Mouse (Mus musculus) spleen, postnatal 10 days (tissue): ENCODE data around the gene Adra1b.

Source experiments
- DNase-seq, 2 experiments: peaks; one replicate each; pipeline ENCODE4 v3.0.0; 2021 to 2022; ENCODE audit warnings: low spot score in 2 of 2

Gene Adra1b

GRCm38 (mm10) chr11:43901051-43901654 lies at the start of gene Adra1b:
Adra1b (minus strand) TSS chr11:43901210.
- no peak for DNase-seq

GRCm38 (mm10) chr11:43950274-43950673 lies 49.3 kb upstream of the Adra1b start:
- no peak for DNase-seq

DNA sequence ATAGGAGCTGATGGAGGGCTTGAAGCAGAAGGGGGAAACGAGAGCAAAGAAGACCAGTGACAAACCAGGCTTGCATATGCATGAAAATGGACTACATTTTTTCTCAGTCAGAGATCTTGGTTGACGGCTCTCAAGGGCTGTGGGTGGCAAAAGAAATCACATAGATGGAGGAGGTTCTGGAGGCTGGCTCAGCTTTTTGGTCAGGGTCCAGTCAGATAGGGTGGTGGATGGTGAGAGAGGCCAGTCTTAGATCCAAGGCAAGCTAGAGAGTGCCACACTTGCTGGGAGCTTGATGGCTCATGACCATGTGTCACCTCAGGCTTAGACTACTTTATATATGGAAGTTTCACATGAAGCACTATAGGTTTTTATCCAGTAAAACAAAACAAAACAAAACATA lies 42.8 kb upstream of the Adra1b start:
- DNase-seq = no peak

- no peak for DNase-seq
Measured at GRCm38 (mm10) chr11:43943167-43943566, 42.2 kb upstream of the Adra1b start.

DNA sequence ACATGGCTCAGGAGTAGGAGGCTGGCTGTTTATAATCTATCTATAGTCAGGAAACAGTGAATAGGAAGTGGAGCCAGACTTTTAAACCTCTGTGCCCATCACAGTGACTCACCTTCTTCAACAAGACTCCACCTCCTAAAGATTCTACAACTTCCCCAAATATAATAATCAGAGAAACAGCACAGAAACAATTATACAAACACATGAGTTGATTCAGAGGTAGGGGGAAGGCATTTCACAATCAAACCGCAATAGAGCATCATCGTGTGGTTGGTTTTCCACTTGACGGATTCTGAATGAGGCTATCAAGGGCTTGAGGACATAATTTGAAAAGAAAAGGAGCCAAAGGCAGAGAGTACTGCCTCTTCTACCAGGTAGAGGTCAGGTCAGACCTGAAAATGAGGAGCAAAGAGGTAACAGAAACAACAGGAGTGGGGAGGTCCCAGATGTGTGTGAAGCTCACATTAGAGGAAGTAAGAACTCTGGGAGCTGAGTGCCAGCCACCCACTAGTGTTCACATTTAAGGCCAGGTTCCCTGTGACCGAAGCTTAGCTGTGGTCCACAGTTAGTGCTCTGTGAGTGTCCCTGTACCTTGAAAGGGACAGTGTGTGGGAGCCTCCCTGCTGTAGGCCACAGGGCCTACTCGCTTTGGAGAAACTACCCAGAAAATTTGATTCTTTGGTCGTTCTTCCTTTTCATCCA lies 39.6 kb upstream of the Adra1b start:
- no peak for DNase-seq

DNA sequence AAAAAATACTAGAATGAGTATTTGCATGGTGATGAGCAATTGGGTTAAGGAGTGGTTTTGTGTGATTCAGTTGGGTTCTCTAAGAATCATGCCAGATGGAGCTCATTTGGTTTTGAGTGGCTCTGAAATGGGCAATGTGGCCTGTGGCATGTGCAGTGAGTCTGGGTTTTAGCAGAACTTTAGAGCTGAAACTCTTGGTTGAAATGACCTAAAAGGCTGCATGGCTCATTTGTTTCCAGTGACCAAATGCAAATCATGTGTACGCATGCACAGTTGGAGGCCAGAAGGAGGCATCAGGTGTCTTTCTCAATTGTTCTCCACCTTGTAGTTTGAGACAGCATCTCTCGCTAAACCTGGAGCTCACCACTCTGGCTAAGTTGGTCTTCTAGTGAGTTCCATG lies 35.0 kb upstream of the Adra1b start:
- no peak for DNase-seq

- DNase-seq = no peak
Measured at GRCm38 (mm10) chr11:43933480-43933879, 32.5 kb upstream of the Adra1b start.

- no peak for DNase-seq
Measured at GRCm38 (mm10) chr11:43933000-43933399, 32.0 kb upstream of the Adra1b start.

DNA sequence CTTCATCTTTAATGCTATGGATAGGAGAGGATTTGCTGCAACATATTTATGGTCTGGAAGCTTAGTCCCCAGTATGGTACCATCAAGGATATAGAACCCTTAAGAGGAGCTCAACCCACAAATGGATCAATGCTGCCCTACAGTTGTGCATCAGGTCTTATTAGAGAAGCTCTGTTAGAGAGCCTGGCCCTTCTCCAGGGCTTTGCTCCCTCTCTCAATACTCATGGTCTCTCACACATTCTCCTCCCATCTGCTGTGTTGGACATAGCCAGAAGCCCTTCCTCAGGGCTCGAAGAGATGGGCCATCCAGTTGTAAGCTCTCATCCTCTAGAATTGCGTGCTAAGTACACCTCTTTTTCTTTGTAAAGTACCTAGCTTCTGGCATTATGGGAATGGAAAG lies 29.2 kb upstream of the Adra1b start:
- no peak for DNase-seq

GRCm38 (mm10) chr11:43929706-43930105 lies 28.7 kb upstream of the Adra1b start:
- no peak for DNase-seq

GRCm38 (mm10) chr11:43929178-43929577 lies 28.2 kb upstream of the Adra1b start:
- DNase-seq = no peak

DNA sequence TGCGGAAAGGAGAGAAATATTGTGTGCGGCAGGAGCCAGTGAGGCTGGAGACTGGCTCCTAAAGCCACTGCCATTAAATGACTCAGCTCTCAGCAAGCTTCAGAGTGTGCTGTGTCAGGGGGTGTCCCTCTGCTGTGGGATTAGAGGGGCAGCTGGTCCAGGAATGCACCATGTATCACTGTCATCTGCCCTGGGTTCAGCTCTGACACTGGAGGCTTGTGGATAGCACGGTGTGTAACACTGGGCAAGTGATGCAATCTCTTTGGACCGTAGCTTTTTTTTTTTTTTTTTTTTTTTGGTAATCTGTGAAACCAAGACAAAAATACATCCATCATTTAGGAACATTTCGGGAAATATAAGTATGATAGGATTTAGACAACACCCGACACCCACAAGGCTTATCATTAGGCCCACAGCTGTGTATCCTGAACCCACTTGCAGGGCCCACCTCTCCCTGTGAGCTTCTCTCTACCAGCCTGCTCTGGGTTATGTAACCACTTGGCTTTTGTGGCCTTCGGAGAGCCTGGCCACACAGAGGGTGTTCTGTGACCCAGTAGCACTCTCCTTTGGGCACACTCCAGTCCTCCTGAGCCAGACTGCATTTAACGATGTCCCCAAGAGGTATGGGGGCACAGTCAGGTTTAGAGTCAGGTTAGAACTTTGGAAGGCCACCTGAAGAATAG lies 26.3 kb upstream of the Adra1b start:
- no peak for DNase-seq

DNA sequence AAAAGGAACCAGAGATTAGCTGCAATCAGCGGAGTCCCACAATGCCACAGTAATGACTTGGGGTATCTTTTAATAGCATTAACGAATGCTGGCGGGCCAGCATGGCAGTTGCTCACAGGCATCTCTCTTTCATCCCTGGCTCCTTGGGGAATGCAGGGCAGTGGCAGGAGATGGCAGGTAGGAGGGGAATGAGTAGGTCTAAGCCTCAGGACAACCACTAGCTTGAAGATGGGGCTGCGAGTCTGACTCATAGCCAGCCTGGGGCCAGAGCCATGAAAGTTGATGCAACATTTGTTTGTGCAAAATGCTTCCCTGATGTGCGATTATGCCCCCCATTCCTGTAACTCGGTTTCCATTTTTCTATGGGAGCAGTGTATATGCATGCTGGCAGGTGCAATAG lies 25.2 kb upstream of the Adra1b start:
- DNase-seq = no peak

GRCm38 (mm10) chr11:43925584-43925983 lies 24.6 kb upstream of the Adra1b start:
- no peak for DNase-seq

DNA sequence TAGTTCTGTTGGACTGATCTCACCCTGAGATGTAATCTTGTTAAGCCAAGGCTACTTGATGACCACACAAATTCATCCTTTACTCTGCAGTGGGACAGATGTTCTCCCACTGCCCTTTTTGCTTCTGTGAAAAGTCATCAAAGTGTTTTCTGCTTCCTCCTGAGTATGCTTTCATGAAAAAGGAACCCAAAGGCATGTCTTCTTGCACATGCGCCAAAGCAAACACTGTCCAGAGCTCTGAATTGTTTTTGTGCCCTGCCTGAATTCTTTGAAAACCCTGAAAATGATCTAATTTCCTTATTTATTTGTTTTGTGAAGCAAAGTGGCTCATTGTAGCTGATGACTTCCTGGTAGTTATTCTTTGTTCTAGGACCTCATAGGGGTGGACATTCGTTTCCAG lies 20.7 kb upstream of the Adra1b start:
- DNase-seq = no peak

DNA sequence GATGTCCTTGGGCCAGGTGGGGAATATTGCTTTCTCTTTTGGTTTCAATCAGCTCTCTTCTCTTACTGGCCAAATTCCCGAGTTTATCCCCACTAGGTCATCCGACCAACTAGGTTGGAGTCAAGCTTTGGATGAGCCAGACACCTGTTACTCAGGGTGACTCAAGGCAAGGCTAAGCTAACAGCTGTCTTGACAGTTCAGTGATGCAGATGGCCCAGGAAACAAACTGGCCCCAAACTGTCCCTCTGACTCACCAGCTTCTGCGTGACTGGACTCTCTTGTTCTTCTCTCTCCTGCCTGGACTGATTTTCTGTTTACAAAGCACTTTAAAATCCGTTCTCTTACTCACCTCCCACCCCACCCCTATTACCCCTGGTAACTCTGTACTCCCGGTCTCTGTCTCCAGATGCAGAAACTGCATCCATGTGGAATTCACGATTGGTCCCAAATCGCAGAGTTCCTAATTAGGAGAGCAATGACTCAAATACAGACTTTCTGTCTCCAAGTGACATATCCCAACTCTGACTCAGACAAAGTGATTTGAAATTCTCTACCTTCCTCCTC lies 18.6 kb upstream of the Adra1b start:
- no peak for DNase-seq

- no peak for DNase-seq
Measured at GRCm38 (mm10) chr11:43914552-43915447, 13.8 kb upstream of the Adra1b start.

DNA sequence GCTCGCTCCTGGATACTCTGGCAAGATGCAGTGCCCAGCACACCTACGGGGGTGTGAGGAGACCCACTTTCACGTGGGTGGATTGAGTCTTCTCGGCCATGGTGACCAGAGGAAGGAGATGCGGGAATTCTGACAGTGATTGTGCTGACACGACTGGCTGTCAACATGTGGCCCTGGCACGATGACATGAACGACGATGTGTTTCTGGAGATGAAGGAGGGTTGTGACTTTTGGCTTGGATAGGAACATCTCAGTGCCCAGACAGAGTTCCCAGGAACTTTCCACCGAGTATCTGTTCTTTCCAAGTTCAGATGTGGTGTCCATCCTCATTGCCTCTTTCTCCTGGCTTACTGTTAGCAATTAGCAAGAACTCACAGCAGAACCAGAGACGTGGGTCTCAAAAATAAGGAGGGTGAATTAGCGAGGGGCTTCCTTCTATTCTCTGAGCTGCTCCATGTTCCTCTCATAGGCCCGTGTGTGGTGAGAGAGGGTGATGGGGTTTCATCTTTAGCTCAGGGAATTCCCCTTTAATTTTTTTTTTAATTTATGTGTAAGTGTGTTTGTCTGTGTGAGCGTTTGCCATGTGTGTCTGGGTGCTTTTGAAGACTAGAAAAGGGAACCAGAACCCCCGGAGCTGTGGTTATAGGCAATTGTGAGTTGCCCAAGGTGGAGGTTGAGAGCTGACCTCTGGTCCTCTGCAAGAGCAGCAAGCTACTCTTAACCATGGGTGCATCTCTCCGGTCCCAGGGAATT lies 11.3 kb upstream of the Adra1b start:
- no peak for DNase-seq

GRCm38 (mm10) chr11:43911646-43912045 lies 10.6 kb upstream of the Adra1b start:
- no peak for DNase-seq

DNA sequence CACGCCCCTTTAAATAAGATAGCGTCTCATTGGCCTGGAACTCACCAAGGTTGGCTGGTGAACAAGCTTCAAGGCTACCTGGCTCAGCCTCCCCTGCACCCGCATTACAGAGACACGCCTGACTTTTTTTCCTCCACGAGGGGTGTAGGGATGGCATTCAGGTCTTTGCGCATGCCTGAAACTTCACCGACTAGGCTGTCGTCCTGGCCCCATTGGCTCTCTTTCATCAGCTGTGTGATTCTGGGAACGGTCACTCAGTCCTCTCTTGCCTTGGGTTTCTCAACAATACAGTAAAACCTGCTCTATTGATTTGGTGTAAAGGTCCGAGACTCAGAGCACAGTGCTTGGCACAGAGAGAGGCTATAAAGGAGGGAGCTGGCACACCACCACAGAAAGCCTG lies 2.3 kb upstream of the Adra1b start:
- DNase-seq = no peak

DNA sequence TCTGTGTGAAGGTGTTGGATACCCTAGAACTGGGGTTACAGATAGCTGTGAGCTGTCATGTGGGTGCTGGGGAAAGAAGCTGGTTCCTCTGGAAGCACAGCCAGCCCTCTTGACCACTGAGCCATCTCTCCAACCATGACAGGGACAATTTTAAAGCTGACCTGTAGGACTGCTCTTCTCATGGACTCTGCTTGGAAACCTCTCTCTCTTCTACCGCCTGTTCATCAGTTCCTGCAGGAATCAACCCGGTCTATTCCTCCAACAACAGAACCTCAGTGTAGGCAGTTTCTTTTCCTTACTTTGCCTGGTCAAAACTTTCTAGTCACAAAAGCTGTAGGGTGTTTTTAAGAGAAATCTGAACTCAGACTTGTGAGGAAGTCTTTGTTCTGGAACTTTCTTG lies 1.3 kb downstream of the Adra1b start:
- no peak for DNase-seq
